Mouse (Mus musculus) ZHBTc4 (cell line): ENCODE data around the gene Mtrf1l.
A peak's percentile ranks its signal among the peaks of the same experiment; 100 is the strongest.

ENCODE experiments used
- DNase-seq: peaks from one replicate; pipeline ENCODE4 v3.0.0-alpha.2; 2011; ENCODE audit warnings: low read depth, low spot score

Mtrf1l gene

DNA sequence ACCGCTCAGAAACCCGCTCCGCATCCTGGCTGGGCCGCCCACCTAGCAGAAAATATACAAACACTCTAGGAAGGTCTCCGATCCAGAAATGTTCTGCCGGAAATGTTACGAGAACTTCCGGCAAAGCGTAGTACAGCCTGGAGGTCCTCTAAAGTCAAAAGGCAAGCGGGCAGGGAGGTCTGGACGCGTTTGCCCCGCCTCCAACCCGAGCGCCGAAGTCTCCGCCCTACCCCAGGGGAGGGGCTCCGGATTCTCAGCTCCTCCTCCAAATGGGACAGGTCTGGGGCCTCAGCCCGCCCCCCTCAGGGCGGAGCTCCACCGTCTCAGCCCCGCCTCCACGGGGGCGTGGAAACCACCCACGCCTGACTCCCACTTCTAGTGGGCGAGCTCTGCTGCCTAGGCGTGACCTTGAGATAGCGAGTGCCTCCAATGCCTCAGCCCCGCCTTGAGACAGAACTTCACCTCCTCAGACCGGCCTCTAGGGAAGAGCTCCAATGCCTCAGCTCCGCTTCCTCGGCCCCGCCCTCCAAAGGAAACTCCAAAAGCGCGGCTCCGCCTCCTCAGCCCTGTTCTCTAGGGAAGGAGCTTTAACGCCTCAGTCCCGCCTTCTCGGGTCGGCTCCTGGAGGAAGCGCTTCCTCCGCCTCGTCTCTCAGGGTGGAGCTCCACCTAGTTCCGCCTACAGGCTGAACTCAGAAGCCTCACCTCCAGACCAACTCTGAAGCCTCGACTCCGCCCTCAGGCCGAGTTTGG lies at the start of gene Mtrf1l:
Gene Mtrf1l (minus strand): TSS at position 171 of the 752 bp plus-strand sequence.
- peak; percentile 100 for DNase-seq

DNA sequence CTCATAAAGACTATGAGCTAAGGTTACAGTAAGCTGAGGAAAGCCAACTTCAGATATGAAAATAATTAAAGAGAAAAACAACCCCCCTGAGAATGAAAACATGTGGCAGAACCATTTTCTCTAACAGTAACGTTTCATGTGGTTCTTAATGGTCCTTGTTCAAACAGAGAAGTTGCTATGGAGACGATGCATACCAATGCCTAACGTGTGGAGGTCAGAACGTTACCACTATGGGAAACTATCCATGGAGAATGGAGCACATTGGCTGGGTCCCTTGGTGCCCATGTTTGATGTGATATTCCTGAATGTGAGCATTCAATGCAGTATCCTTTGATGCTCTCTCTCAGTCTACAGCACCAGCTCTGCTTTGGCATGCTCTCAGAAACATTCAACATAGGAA lies 47.4 kb upstream of the Mtrf1l start:
- no peak for DNase-seq

DNA sequence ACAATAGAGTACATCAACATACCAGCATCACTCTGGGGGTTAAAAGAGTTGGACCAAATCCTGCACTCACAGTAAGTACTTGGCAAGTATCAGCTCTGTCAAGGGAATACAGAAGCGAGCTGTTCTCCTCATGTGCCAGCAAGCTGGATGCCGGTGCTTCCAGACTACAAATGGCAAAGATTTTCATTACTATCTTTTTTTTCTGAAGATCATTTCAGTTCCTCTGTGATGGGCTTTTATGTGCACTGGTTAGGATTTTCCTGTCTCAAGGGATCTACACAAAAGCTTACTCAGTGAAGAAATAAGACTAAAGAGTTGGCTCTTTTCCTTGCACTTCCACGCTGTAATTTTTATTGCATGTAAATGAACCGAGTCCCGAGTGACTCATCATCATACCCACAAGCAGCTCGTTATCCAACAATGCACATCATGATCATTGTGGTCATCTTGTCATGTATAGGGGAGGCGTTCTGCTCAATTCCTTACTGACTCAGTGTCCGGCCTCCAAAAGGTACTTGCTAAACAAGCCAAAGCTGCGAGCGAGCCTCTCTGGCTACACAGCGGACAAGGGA lies 44.4 kb upstream of the Mtrf1l start:
- DNase-seq, result no peak

DNA sequence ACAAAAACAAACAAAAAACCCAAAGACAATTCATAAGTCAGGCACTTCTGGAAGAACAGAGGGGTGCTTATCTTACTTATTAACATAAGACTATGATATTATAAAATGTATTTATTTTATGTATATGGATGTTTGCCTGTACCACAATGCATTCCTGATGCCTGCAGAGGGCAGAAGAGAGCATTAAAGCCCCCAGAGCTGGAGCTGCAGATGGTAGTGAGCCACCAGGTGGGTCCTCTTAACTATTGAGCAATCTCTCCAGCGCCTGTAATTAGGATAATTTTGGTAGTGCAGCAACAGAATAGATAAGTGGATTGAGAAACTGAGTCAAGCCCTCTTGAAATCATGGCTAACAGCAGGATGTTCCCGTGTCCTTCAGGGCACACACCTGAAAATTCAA lies 42.3 kb upstream of the Mtrf1l start:
- peak; percentile 47 for DNase-seq

DNA sequence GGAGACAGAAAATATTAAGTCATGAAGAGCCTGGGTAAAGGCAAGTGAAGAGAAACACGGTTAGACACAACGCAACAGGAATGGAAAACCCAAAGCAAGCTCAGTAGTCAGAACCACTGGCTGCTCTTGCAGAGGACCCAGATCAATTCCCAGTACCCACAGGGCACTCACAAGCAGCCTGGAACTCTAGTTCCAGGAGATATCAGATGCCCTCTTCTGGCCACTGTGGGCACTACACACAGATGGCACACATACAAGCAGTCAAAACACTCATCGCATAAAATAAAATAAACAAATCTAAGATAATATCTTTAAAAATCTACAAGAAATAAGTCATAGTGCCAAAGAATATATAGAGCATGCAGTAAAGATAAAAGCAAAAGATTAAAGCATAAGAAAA lies 39.0 kb upstream of the Mtrf1l start:
- DNase-seq, result peak; percentile 66

DNA sequence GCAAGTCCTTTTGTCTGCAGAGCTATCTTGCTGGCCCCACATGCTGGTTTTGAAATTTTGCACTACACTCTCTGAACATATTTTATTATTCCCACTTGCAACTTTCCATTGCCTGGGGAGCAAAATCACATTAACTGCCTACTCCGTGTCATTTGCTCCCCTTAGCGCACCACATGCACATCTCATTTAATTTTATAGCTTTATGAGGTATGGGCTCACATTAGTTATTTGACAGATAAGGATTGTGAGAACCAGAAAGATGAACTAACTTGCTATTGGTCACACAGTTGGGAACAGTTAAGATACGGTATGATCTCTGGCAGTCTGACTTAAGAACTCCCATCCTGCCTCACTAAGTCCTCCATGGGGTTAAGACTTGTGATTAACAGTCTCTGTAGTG lies 37.1 kb upstream of the Mtrf1l start:
- no peak for DNase-seq

DNA sequence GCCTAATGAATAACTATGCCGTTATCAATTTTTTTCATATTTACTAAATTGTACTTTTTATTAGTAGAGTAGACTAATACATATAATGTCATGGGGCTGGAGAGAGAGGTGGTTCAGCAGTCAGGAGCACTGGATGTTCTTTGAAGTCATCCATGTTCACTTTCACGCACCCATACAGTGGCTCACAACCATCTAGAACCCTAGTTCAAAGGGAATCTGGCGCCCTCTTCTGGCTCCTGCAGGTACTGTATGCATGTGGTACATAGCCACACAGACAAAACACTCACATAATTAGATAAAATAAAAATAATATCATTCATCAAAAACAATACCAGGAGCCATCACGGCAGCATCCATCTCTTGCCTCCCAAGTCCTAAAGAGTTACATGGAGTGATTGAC lies 36.0 kb upstream of the Mtrf1l start:
- peak; percentile 61 for DNase-seq

DNA sequence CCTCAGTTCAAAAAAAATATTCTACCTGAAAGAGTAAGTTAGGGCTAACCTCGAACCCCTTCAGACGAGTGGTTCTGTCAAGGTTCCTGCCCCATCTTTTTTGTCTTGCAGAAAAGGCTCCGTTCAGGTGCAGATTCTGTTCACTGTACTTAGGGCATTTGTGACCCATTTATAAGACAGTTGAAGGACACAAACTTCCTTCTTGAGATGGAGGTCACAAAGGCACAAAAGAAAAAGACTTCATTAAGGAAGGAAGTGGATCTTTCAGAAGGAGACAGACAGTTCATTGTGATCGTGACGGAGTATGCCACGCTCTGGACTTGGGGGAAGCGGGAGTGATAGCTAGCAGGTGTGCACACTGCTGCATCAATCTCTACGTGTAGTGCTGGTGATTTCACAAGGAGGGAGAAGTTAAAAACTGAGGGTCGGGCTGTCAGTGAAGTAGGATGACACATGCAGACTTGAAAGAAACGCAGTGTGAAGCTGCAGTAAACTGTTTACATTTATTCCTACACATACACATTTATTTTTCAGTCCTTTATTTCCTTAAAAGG lies 34.4 kb upstream of the Mtrf1l start:
- DNase-seq, result peak; percentile 52

DNA sequence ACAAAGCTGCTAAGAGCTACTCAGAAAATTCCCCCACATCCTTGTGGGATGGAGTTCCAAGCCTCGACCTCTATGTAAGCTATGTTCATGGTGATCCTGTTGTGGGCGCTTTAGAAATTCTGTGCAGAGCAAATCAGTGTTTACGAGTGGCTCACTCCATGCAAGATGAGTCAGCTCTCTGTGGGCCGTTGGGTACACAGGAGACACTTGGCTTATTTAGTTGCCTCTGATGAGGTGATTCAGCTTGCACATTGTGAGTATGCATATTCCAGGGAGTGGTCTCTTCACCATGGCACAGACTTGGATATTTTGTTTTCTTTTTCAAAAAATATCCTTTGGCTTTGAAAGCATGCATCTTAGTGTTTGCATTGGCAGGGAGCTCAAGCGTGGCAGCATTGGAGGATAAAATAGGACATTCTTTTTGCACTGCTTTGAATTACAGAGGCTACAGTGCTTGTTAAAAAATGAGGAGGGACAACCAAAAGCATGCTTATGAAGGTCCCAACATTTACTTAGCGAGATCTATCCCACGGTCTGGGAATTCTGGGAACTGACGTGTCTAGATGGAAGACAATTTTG lies 29.7 kb upstream of the Mtrf1l start:
- no peak for DNase-seq

DNA sequence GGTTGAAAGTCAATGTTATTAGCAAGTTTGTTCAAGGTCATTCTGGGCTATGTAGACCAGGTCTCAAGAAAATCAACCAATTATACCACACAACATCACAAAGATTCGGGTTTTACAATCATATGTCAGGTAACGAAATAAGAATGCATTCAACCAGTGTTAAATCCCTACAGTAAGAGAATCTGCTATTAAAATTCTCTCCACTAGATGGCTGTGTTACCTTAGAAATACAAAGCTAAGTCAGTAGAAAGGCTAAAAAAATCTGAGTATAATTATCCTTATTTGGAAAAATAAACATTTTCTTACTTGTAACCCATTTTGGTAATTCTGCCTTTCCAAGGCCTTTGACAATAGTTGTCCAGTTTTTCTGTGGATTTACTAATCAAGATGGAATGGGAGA lies 23.2 kb upstream of the Mtrf1l start:
- no peak for DNase-seq

DNA sequence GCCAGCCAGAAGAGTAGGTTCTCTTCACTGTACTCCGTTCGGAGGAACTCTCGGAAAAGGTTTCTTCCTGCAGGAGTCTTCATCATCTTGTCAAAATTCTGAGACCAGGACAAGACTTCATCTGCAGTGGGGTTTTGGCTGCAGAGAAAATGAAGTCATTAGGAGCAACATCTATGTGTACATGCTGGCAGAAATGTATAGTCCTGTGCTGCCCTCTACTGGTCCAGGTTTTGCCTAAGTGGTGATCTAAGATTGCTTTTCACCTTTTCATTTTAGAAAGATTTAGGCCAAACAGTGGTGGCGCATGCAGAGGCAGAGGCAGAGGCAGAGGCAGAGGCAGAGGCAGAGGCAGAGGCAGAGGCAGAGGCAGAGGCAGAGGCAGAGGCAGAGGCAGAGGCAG lies 17.7 kb upstream of the Mtrf1l start:
- peak; percentile 77 for DNase-seq

DNA sequence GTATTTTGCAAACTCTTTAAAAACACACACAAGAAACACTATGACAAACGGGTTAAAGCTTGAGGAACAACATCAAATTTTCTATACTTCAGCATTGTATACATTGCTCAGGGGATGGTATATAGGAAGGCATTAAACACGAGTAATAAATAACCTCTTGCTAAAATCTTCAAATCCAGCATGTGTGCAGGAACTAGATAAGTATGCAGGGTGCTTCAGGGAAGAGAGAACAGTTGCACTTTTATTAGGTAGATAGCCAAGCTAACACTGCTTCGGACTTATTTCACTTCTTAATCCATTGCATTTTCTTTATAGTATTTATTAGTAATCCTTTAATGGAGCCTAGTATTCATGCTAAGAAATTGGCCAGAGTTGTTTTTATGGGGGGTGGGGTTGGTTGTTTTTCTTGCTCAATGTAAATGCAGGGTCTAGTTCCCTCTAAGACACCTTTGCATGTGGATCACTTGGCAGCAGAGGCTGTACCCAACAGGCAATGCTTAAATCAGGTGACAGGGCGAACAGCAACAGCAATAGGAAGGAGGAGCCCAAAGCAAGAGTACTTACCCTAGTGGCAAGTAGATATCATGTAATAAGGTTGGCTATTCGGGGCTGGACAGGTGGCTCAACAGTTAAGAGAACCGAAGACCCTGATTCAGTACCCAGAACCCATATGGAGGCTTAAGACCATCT lies 2.8 kb upstream of the Mtrf1l start:
- DNase-seq, result no peak

DNA sequence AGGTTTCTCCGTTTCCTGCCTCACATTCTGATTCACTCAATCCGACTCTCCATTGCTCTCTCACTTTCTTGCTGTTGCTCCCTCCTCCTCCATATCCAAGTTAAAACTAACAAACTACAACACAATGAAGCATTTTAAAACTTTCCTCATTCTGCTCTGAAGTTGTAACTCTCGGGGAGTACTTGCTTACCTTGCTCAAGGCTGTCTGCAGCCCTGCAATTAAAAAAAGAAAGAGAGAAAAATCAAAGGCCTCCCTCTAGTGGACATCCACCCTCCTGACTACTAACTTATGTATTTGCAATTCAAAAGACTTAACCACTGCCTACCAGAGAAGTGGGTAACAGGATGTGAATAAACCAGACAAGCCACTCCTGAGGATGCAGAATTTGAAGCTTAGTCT lies 1.1 kb upstream of the Mtrf1l start:
- DNase-seq, result peak; percentile 78

DNA sequence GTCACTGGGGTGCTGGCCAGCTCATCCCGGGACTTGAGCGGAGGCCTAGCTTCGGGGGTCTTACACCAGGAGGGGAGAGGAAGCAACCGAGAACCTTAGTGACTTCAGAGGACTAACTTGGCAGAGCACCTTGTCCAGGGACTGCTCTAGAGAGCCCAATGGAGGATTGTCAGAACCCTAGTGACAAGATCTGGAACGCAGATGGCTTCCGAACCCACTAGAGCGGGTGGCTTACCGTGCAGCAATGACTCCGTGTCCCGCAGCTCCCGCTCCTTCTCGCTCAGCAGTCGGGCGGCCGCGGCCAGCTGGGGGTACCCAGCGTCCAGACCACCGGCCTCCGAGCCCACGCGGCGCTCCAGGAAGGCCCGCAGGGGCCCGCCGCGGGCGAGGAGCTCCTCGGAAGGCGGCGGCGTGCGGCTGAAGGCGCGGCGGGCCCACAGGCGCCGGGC lies 395 bp downstream of the Mtrf1l start:
- DNase-seq, result peak; percentile 33

DNA sequence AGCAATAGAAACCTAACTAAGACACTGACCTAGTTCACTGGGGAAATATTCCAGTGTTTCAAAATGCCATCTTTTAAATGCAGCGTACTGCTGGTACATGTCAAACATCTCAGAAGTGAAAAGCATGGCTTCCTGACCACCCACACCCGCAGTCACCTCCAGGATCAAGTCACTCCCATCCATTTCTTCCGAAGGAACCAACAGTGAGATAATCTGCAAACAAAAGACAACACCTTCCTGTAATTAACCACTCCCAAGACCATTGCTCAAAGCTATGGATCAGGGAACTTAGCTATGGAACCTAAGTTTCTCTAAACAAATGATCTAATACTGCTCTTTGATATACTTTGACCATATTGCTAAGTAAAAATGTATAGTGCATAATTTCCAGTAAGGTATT lies 4.9 kb downstream of the Mtrf1l start:
- DNase-seq, result peak; percentile 22

DNA sequence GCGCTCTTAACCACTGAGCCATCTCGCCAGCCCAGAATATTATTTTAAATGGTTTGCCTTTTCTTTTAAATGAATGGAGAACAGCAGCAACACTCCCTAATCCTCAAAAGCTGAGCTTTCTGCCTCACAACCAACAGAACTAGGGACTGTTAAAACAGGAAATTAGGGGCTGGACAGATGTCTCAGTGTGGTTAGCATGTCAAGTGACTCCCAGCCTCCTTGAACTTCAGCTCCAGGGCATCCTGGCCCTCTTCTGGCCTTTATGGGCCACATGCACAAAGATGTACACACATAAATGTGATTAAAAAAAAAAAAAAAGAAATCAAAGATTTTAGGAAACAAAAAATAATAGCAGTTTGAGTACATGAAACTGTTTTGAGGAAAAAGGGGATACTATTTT lies 7.7 kb downstream of the Mtrf1l start:
- no peak for DNase-seq

DNA sequence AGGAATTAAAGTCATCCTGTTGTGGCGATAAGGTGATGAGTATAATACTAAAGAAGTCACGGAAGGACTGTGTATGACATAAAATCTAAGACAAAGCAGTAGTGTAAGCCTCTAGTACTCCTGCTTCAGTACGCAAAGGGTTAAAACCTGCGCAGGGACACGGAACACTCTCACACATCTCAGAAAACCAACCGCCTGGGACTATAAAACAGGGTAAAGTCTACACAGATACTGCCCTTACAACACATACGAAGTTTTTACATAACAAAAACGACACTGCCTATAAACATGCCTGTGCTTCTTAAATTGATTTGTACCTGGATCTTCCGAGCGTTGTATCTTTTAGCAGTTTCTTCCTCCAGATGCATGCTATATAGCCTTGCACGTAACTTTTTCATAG lies 10.0 kb downstream of the Mtrf1l start:
- no peak for DNase-seq

DNA sequence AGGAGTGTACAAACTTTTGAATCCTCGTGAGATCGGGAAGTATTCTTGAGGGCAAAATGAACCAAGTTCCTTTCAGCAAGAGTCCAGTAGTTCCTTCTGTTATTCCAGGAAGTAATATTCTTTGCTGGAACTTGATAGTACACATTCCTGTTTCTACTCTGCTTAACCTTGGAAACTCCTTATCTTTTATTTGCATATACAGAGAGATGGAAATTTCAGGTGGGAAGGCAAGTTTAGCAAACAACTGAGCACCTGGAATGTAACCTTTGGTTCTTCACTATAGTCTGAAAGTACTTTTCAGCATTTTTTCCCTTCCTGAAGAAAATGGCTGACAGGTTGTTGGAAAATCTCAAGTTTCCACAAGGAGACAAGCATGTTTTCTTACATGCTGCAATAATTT lies 16.0 kb downstream of the Mtrf1l start:
- no peak for DNase-seq

DNA sequence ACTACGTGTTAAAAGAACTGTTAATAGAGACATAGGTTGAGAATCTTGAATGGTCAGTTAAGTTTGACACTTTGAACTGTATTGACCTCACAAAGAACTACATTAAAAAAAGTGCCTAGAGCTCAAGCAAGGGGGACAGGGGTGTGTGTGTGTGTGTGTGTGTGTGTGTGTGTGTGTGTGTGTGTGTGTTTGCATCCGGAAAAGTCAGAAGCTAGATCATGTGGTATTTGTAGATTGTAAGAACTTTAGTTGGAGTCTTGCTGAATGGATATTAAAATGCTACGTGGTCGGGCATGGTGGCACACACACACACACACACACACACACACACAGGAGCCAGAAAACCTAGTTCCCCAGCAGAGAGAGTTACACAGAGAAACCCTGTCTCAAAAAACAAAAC lies 16.7 kb downstream of the Mtrf1l start:
- no peak for DNase-seq

DNA sequence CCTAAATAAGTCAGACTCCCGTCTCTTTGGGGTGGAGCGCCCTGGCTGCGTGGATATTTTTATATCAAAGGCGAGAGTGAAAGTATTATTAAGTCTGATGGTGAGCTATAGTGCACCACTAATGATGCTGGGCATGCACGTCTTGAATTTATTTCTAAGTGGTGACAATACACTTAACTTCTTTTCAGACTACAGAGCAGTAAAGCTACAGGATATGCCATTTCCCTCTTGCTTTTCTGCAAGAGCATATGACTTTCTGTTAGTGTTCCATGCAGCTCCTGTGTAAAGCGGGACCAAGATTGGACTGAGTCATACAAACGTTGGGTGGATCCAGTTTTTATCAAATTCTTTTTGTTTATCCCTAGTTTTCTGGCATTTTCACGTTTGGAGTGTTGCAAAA lies 17.3 kb downstream of the Mtrf1l start:
- DNase-seq, result no peak

DNA sequence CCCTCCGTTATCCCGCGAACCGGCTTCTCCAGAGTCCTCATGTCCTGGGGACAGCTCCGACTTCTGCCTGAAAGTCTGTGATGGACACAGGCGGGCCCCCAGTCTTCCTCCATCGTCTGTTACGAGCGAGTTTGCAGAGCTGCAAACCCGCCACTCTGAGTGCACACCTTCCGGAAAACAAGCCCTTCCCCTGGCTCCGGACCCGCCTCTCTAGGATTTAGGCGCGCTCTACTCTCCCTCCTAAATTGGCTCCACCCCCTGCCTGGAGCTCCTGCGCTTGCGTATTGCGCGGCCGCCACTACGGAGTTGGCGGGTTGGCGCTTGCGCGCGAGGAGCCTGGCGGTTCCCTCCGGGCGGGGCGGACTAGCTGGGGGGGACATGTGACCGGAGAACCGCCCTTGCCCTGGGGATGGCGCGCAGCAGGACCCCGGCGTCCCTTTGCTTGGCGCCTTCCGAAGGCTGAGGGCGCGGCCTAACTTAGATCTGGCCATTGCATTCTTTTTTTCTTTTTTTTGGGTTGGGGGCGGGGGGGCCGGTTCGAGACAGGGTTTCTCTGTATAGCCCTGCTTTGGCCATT lies 17.9 kb downstream of the Mtrf1l start:
- peak; percentile 99 for DNase-seq

DNA sequence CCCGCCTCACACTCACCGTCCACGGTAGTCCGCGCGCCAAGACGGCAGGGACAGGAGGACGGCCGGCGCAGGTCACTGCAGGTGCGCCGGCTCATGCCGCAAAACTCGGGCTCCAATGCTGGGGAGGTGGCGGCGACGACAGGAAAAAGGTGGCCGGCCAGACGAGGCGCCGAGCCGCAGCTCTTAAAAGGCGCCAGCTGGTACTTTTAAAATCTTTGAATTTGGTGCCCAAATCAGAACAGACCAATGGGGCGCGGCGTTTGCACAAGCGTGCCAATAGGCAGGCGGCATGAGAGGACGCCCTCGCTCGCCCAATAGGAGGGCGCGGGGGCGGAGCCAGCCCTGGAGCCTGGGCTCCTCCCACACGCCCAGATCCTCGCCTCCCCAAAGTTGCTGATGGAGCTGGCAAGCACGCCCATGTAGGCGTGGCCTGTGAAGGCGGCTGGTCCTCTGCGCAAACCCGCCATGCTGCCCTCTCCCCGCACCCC lies 18.4 kb downstream of the Mtrf1l start, which contains the start of gene Fbxo5:
Gene Fbxo5 (minus strand): TSS at position 358 of the 488 bp plus-strand sequence.
- DNase-seq, result peak; percentile 100
